Mouse (Mus musculus): ENCODE data around the gene Dcbld2. TPM values are rescaled to one million over a fixed set of nuclear protein-coding genes. Genes with fewer than 3 reads are reported as not detected.

The Dcbld2 gene
- polyA plus RNA-seq, 1 experiment from 2014 or later: 13.2 TPM

GRCm38 (mm10) chr16:58502566-58502965 lies 94.3 kb downstream of the Dcbld2 start:
- Histone ChIP-seq H3K9me3 (no peaks in the 10 kb centered on the region), H3K27me3 (ENCODE audit: insufficient read depth, poor library complexity, severe bottlenecking) (no peaks in the 10 kb centered on the region), H3K27ac (peak overlapping the region; percentile 43), H3K36me3 (peaks cover 16% of the 10 kb centered on the region; the same call in 1 of the 2 replicates), H3K4me1 (peaks cover 22% of the 10 kb centered on the region), H3K4me3 (no peak overlapping the region)
- DNase-seq (ENCODE audit: low spot score): no peak
- 65% methylated on average over 6 of the region's 6 CpGs for WGBS

GRCm38 (mm10) chr16:58504945-58505344 lies 96.7 kb downstream of the Dcbld2 start:
- H3K36me3 ChIP-seq: peaks cover 16% of the 10 kb centered on the region; the same call in 1 of the 2 replicates
- no peak overlapping the region for H3K27ac ChIP-seq
- DNase-seq (ENCODE audit: low spot score): no peak
- H3K4me3 ChIP-seq: no peak overlapping the region
- no peaks in the 10 kb centered on the region for H3K9me3 ChIP-seq
- peaks cover 12% of the 10 kb centered on the region; the same call in 1 of the 2 replicates for H3K4me1 ChIP-seq
- H3K27me3 ChIP-seq (ENCODE audit: insufficient read depth, poor library complexity, severe bottlenecking): no peaks in the 10 kb centered on the region

GRCm38 (mm10) chr16:58512181-58512761 lies 104.0 kb downstream of the Dcbld2 start:
- Histone ChIP-seq H3K4me1 (peaks cover 45% of the 10 kb centered on the region), H3K27me3 (ENCODE audit: insufficient read depth, poor library complexity, severe bottlenecking) (no peaks in the 10 kb centered on the region), H3K27ac (peak overlapping the region; percentile 87), H3K4me3 (peak overlapping the region; percentile 29; the same call in 1 of the 2 replicates), H3K36me3 (peaks cover 1% of the 10 kb centered on the region; the same call in 1 of the 2 replicates), H3K9me3 (no peaks in the 10 kb centered on the region)
- WGBS: 24% methylated on average over 9 of the region's 9 CpGs
- no peak for DNase-seq (ENCODE audit: low spot score)

GRCm38 (mm10) chr16:58512887-58513286 lies 104.6 kb downstream of the Dcbld2 start:
- Histone ChIP-seq H3K27me3 (ENCODE audit: insufficient read depth, poor library complexity, severe bottlenecking) (no peaks in the 10 kb centered on the region), H3K27ac (peak overlapping the region; percentile 87), H3K36me3 (no peaks in the 10 kb centered on the region), H3K4me3 (no peak overlapping the region), H3K9me3 (no peaks in the 10 kb centered on the region), H3K4me1 (peaks cover 43% of the 10 kb centered on the region)
- 38% methylated on average over 3 of the region's 3 CpGs for WGBS
- no peak for DNase-seq (ENCODE audit: low spot score)

- Histone ChIP-seq H3K9me3 (no peaks in the 10 kb centered on the region), H3K27ac (peak overlapping the region; percentile 87), H3K4me1 (peaks cover 43% of the 10 kb centered on the region), H3K36me3 (no peaks in the 10 kb centered on the region), H3K4me3 (peak overlapping the region; percentile 18), H3K27me3 (ENCODE audit: insufficient read depth, poor library complexity, severe bottlenecking) (no peaks in the 10 kb centered on the region)
- 29% methylated on average over 6 of the region's 6 CpGs for WGBS
- no peak for DNase-seq (ENCODE audit: low spot score)
Measured at GRCm38 (mm10) chr16:58513755-58514154, 105.5 kb downstream of the Dcbld2 start.

GRCm38 (mm10) chr16:58514565-58514964 lies 106.3 kb downstream of the Dcbld2 start:
- DNase-seq (ENCODE audit: low spot score): no peak
- H3K9me3 ChIP-seq: no peaks in the 10 kb centered on the region
- no peak overlapping the region for H3K4me3 ChIP-seq
- 65% methylated on average over 9 of the region's 9 CpGs for WGBS
- no peaks in the 10 kb centered on the region for H3K27me3 ChIP-seq (ENCODE audit: insufficient read depth, poor library complexity, severe bottlenecking)
- H3K36me3 ChIP-seq: no peaks in the 10 kb centered on the region
- 0 out of 2 replicates have a peak overlapping the region, but pooled peaks have one; percentile 87 for H3K27ac ChIP-seq
- peaks cover 43% of the 10 kb centered on the region for H3K4me1 ChIP-seq

GRCm38 (mm10) chr16:58516161-58516560 lies 107.9 kb downstream of the Dcbld2 start:
- Histone ChIP-seq H3K4me3 (no peak overlapping the region), H3K9me3 (no peaks in the 10 kb centered on the region), H3K27ac (no peak overlapping the region), H3K36me3 (no peaks in the 10 kb centered on the region), H3K27me3 (ENCODE audit: insufficient read depth, poor library complexity, severe bottlenecking) (no peaks in the 10 kb centered on the region), H3K4me1 (peaks cover 33% of the 10 kb centered on the region)
- no peak for DNase-seq (ENCODE audit: low spot score)
- WGBS: 92% methylated on average over 2 of the region's 2 CpGs

GRCm38 (mm10) chr16:58516960-58517798 lies 108.9 kb downstream of the Dcbld2 start:
- H3K4me1 ChIP-seq: peaks cover 31% of the 10 kb centered on the region

More at GRCm38 (mm10) chr16:58516960-58517798, 108.9 kb downstream of the Dcbld2 start:
- Histone ChIP-seq H3K4me3 (no peak overlapping the region), H3K27me3 (ENCODE audit: insufficient read depth, poor library complexity, severe bottlenecking) (no peaks in the 10 kb centered on the region), H3K27ac (no peak overlapping the region), H3K36me3 (no peaks in the 10 kb centered on the region), H3K9me3 (no peaks in the 10 kb centered on the region)
- DNase-seq (ENCODE audit: low spot score): no peak
- WGBS: 90% methylated on average over 7 of the region's 7 CpGs

Other genes starting within 250 kb of the Dcbld2 start
- gene St3gal6, start 115.8 kb downstream of the Dcbld2 start, polyA plus RNA-seq (2016; fragmentation: Nextera tagmentation; extraction: Ambion mirVana): 22.0 and 28.5 TPM in 2 replicates
- not detected in 2 replicates for gene Gm813, start 208.5 kb downstream of the Dcbld2 start, polyA plus RNA-seq (2016; fragmentation: Nextera tagmentation; extraction: Ambion mirVana)
- not detected in 2 replicates for gene E330017A01Rik, start 230.3 kb downstream of the Dcbld2 start, polyA plus RNA-seq (2016; fragmentation: Nextera tagmentation; extraction: Ambion mirVana)